Mouse (Mus musculus): ENCODE results near the gene Rgs21. TPM values are rescaled to one million over a fixed set of nuclear protein-coding genes. Genes with fewer than 3 reads are reported as not detected.

Rgs21 gene
- total RNA-seq (2017): not detected in 3 replicates

GRCm38 (mm10) chr1:144567567-144567966 lies at the start of gene Rgs21:
Rgs21 (minus strand) TSS chr1:144567667.
- no peak for ATAC-seq (replicated peaks; ENCODE audit: insufficient number of reproducible peaks, low FRiP score, low TSS enrichment, poor library complexity, severe bottlenecking)

GRCm38 (mm10) chr1:144604071-144604470 lies 36.6 kb upstream of the Rgs21 start:
- ATAC-seq (replicated peaks; ENCODE audit: insufficient number of reproducible peaks, low FRiP score, low TSS enrichment, poor library complexity, severe bottlenecking): no peak

GRCm38 (mm10) chr1:144602987-144603386 lies 35.5 kb upstream of the Rgs21 start:
- ATAC-seq (replicated peaks; ENCODE audit: insufficient number of reproducible peaks, low FRiP score, low TSS enrichment, poor library complexity, severe bottlenecking): no peak

- no peak for ATAC-seq (replicated peaks; ENCODE audit: insufficient number of reproducible peaks, low FRiP score, low TSS enrichment, poor library complexity, severe bottlenecking)
Measured at GRCm38 (mm10) chr1:144579321-144579720, 11.9 kb upstream of the Rgs21 start.

- ATAC-seq (replicated peaks; ENCODE audit: insufficient number of reproducible peaks, low FRiP score, low TSS enrichment, poor library complexity, severe bottlenecking): no peak
Measured at GRCm38 (mm10) chr1:144572972-144573371, 5.5 kb upstream of the Rgs21 start.

GRCm38 (mm10) chr1:144569905-144570304 lies 2.4 kb upstream of the Rgs21 start:
- no peak for ATAC-seq (replicated peaks; ENCODE audit: insufficient number of reproducible peaks, low FRiP score, low TSS enrichment, poor library complexity, severe bottlenecking)

DNA sequence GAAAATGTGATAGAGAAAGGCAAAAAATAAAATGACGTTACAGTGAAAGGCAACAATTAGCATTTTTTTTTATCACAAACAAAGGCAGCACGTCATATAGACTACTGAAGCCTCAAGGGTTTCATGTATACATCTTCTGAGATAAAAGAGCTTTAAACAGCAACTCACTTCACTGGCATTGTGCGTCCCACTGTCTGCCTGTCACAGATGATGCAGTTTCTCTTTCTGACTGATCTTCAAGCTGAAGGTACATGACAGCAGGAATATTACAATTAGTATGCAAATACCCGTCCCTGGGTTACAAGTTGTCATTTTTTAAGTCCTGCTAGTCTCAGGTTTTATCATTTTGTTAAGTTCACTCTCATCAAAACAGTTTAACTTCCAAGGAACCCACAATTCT lies 22.3 kb downstream of the Rgs21 start:
- ATAC-seq (replicated peaks; ENCODE audit: insufficient number of reproducible peaks, low FRiP score, low TSS enrichment, poor library complexity, severe bottlenecking): no peak

GRCm38 (mm10) chr1:144544497-144544961 lies 22.9 kb downstream of the Rgs21 start:
- no peak for ATAC-seq (replicated peaks; ENCODE audit: insufficient number of reproducible peaks, low FRiP score, low TSS enrichment, poor library complexity, severe bottlenecking)

DNA sequence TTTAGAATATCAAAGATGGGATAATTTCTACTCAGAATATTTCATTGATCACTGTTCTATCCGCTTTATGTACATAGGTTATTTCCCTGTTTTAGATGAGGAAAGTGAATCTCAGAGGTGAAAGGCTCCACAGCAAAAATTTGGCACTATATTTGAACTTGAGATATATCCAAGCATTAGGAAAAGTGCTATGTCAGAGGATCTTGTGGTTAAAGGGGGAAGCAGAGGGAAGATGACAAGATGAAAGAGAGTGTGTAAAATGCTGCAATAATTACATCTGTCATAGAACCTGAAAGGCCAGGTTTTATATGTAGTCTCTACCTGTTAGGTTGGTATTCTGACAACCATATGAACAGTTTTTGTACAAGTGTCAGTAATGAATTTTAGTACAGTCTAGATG lies 35.7 kb downstream of the Rgs21 start:
- ATAC-seq (replicated peaks; ENCODE audit: insufficient number of reproducible peaks, low FRiP score, low TSS enrichment, poor library complexity, severe bottlenecking): no peak

- ATAC-seq (replicated peaks; ENCODE audit: insufficient number of reproducible peaks, low FRiP score, low TSS enrichment, poor library complexity, severe bottlenecking): no peak
Measured at GRCm38 (mm10) chr1:144517878-144518426, 49.5 kb downstream of the Rgs21 start.

GRCm38 (mm10) chr1:144502241-144502640 lies 65.2 kb downstream of the Rgs21 start:
- ATAC-seq (replicated peaks; ENCODE audit: insufficient number of reproducible peaks, low FRiP score, low TSS enrichment, poor library complexity, severe bottlenecking): no peak

DNA sequence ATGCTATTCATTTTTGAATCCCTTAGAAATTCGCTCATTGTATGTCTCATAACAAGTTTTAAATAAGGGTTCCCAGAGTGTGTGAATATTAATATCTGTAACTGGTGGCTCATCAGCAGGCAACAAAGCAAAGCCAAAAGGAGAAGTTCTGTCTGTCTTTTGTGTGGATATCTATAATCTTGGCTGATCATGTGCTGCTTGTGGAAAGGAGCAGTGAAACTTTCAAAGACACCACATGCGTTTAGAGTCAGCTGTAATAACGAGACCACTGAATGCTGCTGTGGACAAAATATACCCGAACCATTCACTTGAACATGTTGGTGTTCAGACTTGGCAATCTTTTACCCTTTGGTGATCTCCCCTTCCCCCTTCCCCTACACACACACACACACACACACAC lies 67.0 kb downstream of the Rgs21 start:
- no peak for ATAC-seq (replicated peaks; ENCODE audit: insufficient number of reproducible peaks, low FRiP score, low TSS enrichment, poor library complexity, severe bottlenecking)

DNA sequence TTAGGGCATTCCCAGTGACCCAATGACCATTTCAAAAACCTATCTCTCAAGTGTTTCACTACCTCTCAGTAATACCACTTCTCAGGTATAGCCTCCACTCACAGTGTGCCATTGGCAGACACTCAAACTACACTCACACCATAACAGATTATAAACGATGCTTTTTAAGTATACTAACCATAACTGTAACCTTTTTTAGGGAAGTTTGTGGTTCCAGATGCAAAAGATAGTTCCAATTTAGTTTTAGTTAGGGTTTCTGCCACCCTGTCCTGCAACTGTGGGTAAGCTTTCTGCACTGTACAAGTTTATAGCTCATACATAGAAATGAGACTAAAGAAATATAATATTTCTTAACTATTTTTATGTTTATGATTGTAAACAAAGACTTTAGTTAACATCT lies 67.7 kb downstream of the Rgs21 start:
- no peak for ATAC-seq (replicated peaks; ENCODE audit: insufficient number of reproducible peaks, low FRiP score, low TSS enrichment, poor library complexity, severe bottlenecking)

GRCm38 (mm10) chr1:144498725-144499124 lies 68.7 kb downstream of the Rgs21 start:
- no peak for ATAC-seq (replicated peaks; ENCODE audit: insufficient number of reproducible peaks, low FRiP score, low TSS enrichment, poor library complexity, severe bottlenecking)

DNA sequence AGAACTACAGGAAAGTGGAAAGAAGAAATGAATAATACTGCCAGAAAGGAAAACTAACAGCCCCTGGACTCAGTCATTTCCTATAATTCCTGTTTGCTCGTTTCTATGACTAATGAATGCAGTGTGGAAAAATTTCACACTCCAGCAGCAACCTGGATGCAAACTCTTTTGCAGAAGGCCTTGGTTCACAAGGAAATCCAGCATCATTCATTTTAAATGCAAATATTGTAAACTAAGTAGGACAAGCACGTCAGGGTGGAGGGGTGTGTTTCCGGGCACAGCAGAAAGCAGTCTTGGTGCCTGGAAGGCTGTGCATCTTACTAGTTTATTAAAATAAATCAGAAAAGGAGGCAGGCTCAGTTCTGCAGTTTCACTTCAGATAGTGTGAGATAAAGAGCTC lies 69.4 kb downstream of the Rgs21 start:
- no peak for ATAC-seq (replicated peaks; ENCODE audit: insufficient number of reproducible peaks, low FRiP score, low TSS enrichment, poor library complexity, severe bottlenecking)

DNA sequence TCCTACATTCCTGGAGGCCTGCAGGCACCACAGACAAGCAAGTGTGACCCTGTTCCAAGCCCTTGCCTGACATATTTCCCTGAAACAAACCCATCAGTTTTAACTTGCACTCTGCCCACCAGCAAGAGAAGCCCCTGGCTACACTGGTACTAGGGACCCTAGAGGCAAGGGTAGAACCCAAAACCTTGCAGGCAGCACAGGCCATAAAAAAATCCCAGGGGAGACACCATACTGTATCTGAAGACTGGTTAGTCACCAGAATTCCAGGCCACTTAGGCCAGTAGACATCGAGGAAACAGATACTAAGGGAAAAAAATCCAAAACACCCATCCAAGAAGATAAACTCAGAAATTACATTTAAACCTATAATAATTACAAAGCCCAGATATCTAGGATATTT lies 74.1 kb downstream of the Rgs21 start:
- no peak for ATAC-seq (replicated peaks; ENCODE audit: insufficient number of reproducible peaks, low FRiP score, low TSS enrichment, poor library complexity, severe bottlenecking)

DNA sequence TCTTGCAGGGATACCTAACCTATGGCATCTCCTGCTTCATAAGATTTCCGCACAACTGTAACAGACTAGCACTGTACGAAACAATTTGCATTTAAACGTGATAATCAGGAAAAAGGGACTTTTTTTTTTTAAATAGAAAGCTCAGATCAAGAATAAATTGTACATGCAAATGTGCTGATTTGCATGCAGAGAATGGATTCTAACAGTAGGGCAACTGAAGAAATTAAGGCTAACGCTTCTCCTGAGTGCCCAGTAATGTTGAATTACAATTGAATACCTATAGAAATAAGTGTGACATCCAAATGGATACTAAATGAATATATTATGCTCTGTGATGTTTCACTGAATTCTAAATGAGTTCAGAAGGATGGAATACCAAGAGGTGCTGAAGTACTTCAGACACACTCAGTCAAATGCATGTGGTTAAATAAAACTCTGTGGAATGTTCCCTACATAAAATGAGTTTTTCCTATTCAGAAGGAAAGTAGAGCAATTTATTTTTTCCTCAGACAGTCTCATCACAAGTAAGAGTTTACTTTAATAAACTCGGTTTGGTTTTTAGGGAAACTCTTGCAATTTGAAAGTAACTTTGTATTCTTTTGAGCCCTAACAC lies 79.1 kb downstream of the Rgs21 start:
- ATAC-seq (replicated peaks; ENCODE audit: insufficient number of reproducible peaks, low FRiP score, low TSS enrichment, poor library complexity, severe bottlenecking): no peak
